Mouse (Mus musculus): ENCODE data around the gene Gm44511.
"Not testable (repeated sequence)": the region's sequence is repeated elsewhere in the genome, so short reads cannot be mapped to it uniquely, and the experiment has no call there.

Gm44511 gene

DNA sequence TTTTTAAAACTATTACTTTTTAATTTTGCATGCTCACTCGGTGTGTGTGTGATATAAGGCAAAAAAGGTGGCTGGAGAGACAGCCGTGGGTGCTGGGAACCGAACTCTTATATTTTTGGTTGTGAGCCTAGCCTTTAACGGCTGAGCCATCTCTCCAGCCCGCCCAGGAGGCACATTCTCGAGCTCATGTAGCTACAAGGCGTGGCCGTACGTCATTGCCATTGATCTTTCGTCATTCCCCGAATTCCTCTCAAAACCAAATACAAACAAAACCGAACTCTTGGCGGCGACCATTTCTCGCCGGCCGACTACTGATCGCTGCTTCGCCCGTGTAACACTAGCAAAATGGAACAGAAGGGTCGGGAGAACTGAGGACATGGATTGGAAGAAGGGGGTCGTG is 66.1 kb downstream of the Gm44511 start:
- peak; percentile 90 to 92 for DNase-seq

GRCm38 (mm10) chr6:128759221-128759950 is 66.7 kb downstream of the Gm44511 start:
- no peak for DNase-seq

- DNase-seq: not testable (repeated sequence)
Observed at GRCm38 (mm10) chr6:128755402-128755763, 70.7 kb downstream of the Gm44511 start.

- DNase-seq: not testable (repeated sequence)
Observed at GRCm38 (mm10) chr6:128754748-128755401, 71.2 kb downstream of the Gm44511 start.

- DNase-seq: not testable (repeated sequence)
Observed at GRCm38 (mm10) chr6:128754265-128754664, 71.8 kb downstream of the Gm44511 start.

GRCm38 (mm10) chr6:128753610-128754224 is 72.4 kb downstream of the Gm44511 start:
- DNase-seq: peak; percentile 85 to 89

GRCm38 (mm10) chr6:128747006-128747405 is 79.1 kb downstream of the Gm44511 start:
- not testable (repeated sequence) for DNase-seq

GRCm38 (mm10) chr6:128737445-128737844 is 88.7 kb downstream of the Gm44511 start:
- DNase-seq: no peak

GRCm38 (mm10) chr6:128736100-128736499 is 90.0 kb downstream of the Gm44511 start:
- peak; percentile 45 to 50 for DNase-seq

GRCm38 (mm10) chr6:128734896-128735295 is 91.2 kb downstream of the Gm44511 start:
- no peak for DNase-seq

DNA sequence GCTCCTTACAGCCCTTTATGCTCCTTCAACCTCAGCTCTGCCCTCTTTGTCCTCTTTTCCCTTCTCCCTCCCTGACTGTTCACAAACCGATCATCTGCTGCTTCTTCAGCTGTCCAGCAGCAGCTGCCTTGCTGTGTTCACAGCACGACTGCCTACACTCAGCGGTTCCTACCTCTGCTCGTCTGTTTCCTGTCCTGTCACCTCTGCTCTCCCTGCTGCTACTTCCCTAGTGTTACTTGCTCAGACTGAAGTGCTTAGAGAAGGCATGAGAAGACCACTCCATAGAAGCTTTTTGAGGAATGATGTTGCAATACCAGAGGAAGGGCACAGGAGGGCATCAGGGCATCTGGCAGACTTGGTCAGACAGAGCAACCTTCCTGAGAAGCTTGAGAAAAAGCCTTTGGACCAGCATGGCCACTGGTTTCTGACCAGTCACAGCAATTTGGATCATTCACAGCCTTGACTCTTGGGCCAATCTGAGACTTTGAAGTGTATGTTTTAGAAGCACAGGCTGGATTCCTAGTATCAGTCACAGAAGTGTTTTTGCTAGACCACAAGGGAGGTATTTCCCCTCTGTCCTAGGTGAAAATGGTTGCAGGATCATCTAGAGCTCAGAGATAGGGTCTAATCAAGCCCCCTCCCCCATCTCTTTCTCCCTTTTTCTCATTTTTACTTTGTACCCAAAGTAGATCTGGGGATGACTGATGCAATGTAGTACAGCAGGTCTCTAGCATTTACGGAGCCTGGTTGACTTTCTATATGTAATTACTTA is 92.0 kb downstream of the Gm44511 start:
- DNase-seq: no peak

DNA sequence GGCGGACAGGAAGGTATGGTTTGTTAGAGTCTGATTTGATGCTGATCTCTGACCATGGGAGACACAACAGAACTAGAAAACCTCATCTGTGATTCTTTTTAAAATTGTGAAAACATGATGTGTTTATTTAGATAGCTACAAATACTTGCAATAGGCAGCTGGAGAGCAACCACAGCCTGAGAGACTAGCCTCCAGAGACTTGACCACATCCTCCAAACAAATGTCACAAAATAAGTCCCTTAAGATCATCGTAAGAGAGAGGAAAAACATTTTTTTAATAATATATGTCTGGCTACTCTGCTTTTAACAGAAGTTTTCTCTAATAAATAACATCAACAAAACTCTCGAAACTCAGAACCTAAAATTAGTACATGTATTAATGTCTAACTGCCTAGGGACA is 94.1 kb downstream of the Gm44511 start:
- DNase-seq: no peak
